Mouse (Mus musculus) forebrain, embryonic 11.5 days (tissue): ENCODE results near the gene Tmem14c. TPM values are rescaled to one million over a fixed set of nuclear protein-coding genes. Genes with fewer than 3 reads are reported as not detected.

Experiments used
- ATAC-seq: fragments of 200-750 bp; cut with Nextera tagmentation; replicated peaks from 2 replicates; pipeline ENCODE4 v1.8.0; 2017; ENCODE audit warnings: moderate TSS enrichment; ENCODE audit not compliant: low FRiP score
- DNase-seq: peaks from one replicate; pipeline ENCODE4 v3.0.0-alpha.2; 2017; ENCODE audit warnings: low spot score
- H3K27ac ChIP-seq: fragments of 300-500 bp; sonication (generic); 2 replicates; pipeline ENCODE4 v1.5.1; 2014; ENCODE audit warnings: low read depth, low read length
- H3K27me3 ChIP-seq: fragments of 300-500 bp; sonication (generic); 2 replicates; pipeline ENCODE4 v1.6.1; 2014; ENCODE audit warnings: mild to moderate bottlenecking, low read length, mixed read lengths; ENCODE audit not compliant: control insufficient read depth, insufficient read depth
- H3K36me3 ChIP-seq: fragments of 300-500 bp; sonication (generic); 2 replicates; pipeline ENCODE4 v1.6.1; 2014; ENCODE audit warnings: mild to moderate bottlenecking, low read length, moderate library complexity, mixed read lengths; ENCODE audit not compliant: control insufficient read depth, insufficient read depth
- H3K4me1 ChIP-seq: fragments of 300-500 bp; sonication (generic); replicated peaks from 2 replicates; pipeline ENCODE4 v1.6.1; 2014; ENCODE audit warnings: low read length, mixed read lengths; ENCODE audit not compliant: control insufficient read depth, insufficient read depth
- H3K4me2 ChIP-seq: fragments of 300-500 bp; sonication (generic); 2 replicates; pipeline ENCODE4 v1.6.1; 2014; ENCODE audit warnings: low read depth, mild to moderate bottlenecking, low read length, moderate library complexity, mixed read lengths; ENCODE audit not compliant: severe bottlenecking
- H3K4me3 ChIP-seq: fragments of 300-500 bp; sonication (generic); 2 replicates; pipeline ENCODE4 v1.5.1; 2014; ENCODE audit warnings: low read depth, low read length
- H3K9ac ChIP-seq: fragments of 300-500 bp; sonication (generic); 2 replicates; pipeline ENCODE4 v1.6.1; 2014; ENCODE audit warnings: low read length
- H3K9me3 ChIP-seq: fragments of 300-500 bp; sonication (generic); 2 replicates; pipeline ENCODE4 v1.6.1; 2016; ENCODE audit warnings: low read length, mixed read lengths; ENCODE audit not compliant: control insufficient read depth
- WGBS: fragments of 180-500 bp; shearing (Covaris S2); extraction: QIAGEN DNeasy Blood & Tissue Kit; methylation state at CpG from one replicate; pipeline ENCODE4 v1.1.7; 2014; 5-methylcytosine and 5-hydroxymethylcytosine counted together
- polyA plus RNA-seq: library from polyadenylated mRNA; unstranded; fragments of >200 nt; fragmentation: Nextera tagmentation; extraction: Ambion mirVana; gene quantifications from 2 replicates; pipeline ENCODE4 v1.2.1, GENCODE M21; 2014

Tmem14c gene
- polyA plus RNA-seq, 1 experiment from 2014 or later = 168 TPM

DNA sequence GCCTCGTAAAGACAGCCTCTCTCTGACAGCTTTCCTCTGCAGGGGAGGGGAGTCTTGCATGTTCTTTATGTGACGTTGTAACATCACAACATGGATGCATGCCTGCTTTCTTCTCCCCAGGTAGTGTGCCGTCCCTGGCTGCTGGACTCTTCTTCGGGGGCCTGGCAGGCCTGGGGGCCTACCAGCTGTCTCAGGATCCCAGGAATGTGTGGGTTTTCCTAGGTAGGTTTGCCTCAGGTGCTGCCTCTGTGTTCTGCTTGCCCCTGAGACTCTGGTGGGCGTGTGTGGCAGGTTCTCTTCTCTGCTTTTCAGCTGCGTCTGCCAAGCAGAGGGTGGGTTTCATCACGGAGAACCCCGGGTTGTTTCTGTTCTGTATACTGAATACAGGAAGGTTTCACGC is 2.1 kb downstream of the Tmem14c start:
- no peak for DNase-seq
- Histone ChIP-seq H3K9me3 (no peaks in the 10 kb centered on the region), H3K27ac (no peak overlapping the region), H3K4me1 (peaks cover 5% of the 10 kb centered on the region; the same call in 1 of the 2 replicates), H3K36me3 (no peaks in the 10 kb centered on the region; the same call in 1 of the 2 replicates), H3K27me3 (no peaks in the 10 kb centered on the region), H3K4me2 (no peak overlapping the region), H3K4me3 (no peak overlapping the region), H3K9ac (no peak overlapping the region)
- ATAC-seq = no peak
- 95% methylated on average over 9 of the region's 9 CpGs for WGBS

DNA sequence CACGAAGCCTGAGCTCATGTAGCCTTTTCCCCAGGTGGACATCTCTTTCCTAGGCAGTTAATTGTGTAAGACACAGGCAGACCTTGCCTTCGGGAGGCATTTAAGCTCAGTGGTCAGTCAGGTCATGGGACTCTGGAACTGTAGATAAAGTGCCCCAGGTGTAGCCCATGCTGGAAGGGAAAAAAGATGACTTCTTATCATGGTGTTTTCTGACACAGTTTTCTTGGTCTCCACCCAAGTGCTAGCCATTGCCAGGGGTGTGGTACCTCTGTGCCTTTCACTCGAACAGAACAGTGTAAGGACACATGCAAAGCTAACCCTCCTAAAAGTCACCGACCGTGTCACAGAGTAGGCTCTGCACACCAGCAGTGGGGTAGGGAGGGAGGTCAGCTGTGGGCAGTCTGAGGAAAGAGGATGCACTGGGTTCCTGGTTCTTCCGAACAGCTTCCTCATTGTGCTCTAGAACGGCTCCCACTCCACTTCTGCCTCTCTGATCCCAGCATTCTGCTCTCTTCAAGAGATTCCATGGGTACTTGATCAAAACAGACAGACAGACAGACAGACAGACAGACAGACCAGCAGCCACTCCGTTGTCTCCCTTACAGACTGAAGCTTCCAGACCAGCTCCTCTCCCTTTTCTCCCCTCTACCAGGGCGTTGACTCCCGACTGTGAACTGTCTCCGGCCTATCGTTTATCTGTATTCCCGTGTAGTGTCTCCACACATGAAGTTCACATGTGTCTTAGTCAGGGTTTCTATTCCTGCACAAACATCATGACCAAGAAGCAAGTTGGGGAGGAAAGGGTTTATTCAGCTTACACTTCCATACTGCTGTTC is 2.9 kb downstream of the Tmem14c start:
- no peaks in the 10 kb centered on the region; the same call in 1 of the 2 replicates for H3K36me3 ChIP-seq
- H3K27me3 ChIP-seq = no peaks in the 10 kb centered on the region
- H3K4me1 ChIP-seq = peaks cover 5% of the 10 kb centered on the region; the same call in 1 of the 2 replicates
- H3K4me3 ChIP-seq = no peak overlapping the region
- no peak for ATAC-seq
- DNase-seq = no peak
- no peak overlapping the region for H3K27ac ChIP-seq
- no peak overlapping the region for H3K9ac ChIP-seq
- 94% methylated on average over 13 of the region's 13 CpGs for WGBS
- no peak overlapping the region for H3K4me2 ChIP-seq
- no peaks in the 10 kb centered on the region for H3K9me3 ChIP-seq

DNA sequence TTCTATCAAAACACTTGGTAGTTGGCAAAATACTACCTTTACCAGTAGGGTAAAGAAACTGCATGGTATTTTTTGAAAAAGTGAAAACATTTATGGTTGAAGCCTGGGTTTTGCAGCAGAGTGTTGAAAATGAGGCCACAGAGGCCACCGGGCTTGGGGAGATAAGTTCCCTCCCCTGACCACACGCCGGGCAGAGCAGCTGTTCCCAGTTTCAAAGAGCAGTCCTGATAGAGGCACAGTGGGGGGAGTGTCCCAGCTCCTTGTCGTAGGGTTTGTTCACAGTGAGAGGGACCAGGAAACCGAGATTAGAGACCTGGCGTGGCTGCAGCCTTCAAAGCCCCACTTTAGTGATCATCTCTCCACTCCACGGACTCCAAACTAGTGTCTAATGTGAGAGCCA is 4.4 kb downstream of the Tmem14c start:
- WGBS = 78% methylated on average over 7 of the region's 7 CpGs
- no peaks in the 10 kb centered on the region; the same call in 1 of the 2 replicates for H3K36me3 ChIP-seq
- no peaks in the 10 kb centered on the region for H3K9me3 ChIP-seq
- no peak overlapping the region for H3K27ac ChIP-seq
- ATAC-seq = no peak
- DNase-seq = no peak
- H3K4me1 ChIP-seq = peaks cover 5% of the 10 kb centered on the region; the same call in 1 of the 2 replicates
- no peak overlapping the region for H3K9ac ChIP-seq
- H3K4me3 ChIP-seq = no peak overlapping the region
- no peaks in the 10 kb centered on the region for H3K27me3 ChIP-seq
- no peak overlapping the region for H3K4me2 ChIP-seq

DNA sequence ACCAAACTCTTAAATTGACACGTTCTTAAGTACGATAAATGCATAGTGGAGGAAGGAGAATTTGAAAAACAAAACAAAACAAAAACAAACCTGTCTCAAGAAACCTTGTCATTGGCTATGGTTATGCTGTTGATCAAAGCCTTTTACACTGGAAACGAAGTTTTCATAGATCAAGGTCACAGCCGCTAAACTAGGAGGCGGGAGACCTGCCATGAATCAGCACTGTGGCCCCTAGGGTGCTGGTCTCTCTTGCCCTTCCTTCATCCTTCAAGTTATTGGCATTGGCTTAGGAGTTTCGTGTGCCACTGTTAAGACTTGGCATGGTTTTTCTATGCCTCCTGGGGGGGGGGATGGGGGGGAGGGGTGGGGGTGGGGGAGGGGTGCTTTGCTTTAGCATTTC is 5.5 kb downstream of the Tmem14c start:
- Histone ChIP-seq H3K27me3 (no peaks in the 10 kb centered on the region), H3K9ac (no peak overlapping the region), H3K4me1 (peaks cover 5% of the 10 kb centered on the region; the same call in 1 of the 2 replicates), H3K4me2 (no peak overlapping the region), H3K36me3 (no peaks in the 10 kb centered on the region; the same call in 1 of the 2 replicates), H3K27ac (no peak overlapping the region), H3K9me3 (no peaks in the 10 kb centered on the region), H3K4me3 (no peak overlapping the region)
- no peak for ATAC-seq
- WGBS = 92% methylated on average over 6 of the region's 6 CpGs
- no peak for DNase-seq

DNA sequence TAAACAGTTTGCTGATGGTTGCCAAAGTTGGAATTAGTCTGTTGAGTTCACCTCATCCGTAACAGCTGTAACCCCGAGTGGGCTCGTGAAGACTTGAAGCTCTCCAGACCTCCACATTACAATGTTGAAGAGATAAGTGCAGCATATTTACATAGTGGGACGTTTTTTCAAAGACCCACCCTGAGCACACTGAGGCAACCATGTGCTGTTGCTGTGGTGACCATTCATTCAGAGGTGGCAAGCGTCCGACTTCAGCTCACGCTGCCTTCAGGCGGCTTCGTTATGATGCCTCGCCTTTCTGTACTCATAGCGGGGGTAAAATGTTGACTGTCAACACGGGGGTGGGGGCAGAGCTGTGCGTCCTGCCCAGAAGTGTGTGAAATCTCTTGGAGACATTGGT is 6.0 kb downstream of the Tmem14c start:
- Histone ChIP-seq H3K27me3 (no peaks in the 10 kb centered on the region), H3K27ac (no peak overlapping the region), H3K4me2 (no peak overlapping the region), H3K4me1 (peaks cover 2% of the 10 kb centered on the region; the same call in 1 of the 2 replicates), H3K9me3 (no peaks in the 10 kb centered on the region), H3K4me3 (no peak overlapping the region), H3K36me3 (no peaks in the 10 kb centered on the region; the same call in 1 of the 2 replicates), H3K9ac (no peak overlapping the region)
- DNase-seq (no peak), ATAC-seq (no peak)
- 89% methylated on average over 13 of the region's 13 CpGs for WGBS

DNA sequence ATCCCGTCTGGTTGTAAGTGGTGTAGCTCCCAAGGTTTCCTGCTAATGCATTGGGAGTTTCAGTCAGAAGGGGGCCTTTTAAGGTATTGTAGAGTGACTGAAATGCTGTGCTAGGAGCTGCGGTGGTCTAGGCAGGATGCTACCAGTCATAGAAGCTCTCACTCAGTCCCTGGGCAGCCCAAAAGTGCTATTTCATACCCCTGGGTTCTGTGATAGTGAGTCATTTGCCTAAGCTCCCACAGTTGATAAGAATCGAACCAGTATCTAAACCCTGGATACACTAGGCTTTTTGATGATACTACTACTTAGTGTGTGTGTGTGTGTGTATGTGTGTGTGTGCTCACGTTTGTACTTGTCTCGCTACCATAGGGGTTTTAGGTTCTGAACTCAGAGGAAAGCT is 14.0 kb downstream of the Tmem14c start:
- H3K4me2 ChIP-seq = no peak overlapping the region
- no peak overlapping the region for H3K9ac ChIP-seq
- H3K36me3 ChIP-seq = no peaks in the 10 kb centered on the region
- ATAC-seq (no peak), DNase-seq (no peak)
- H3K9me3 ChIP-seq = no peaks in the 10 kb centered on the region
- H3K27me3 ChIP-seq = no peaks in the 10 kb centered on the region
- WGBS = 85% methylated on average over 5 of the region's 5 CpGs
- no peak overlapping the region for H3K27ac ChIP-seq
- H3K4me1 ChIP-seq = no peaks in the 10 kb centered on the region
- H3K4me3 ChIP-seq = no peak overlapping the region

DNA sequence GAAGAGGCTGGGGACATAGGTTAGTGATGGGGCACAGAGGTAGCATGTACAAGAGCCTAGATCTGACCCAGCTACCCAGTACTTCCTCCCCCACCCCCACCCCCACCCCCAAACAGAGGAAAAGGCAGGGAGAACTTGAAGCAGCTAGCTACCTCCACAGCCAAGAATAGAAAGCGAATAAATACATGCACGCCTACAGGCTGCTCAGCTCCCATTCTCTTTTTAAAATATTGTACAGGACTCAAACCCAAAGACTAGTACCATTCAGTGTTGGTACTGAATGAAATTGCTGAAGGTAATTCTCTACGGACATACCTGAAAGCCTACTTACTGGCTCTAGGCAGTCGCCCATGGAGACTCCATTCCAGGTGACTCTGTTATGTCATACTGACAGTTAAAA is 26.4 kb downstream of the Tmem14c start:
- H3K36me3 ChIP-seq = no peaks in the 10 kb centered on the region
- no peaks in the 10 kb centered on the region; the same call in 1 of the 2 replicates for H3K27me3 ChIP-seq
- no peak overlapping the region for H3K9ac ChIP-seq
- no peak overlapping the region for H3K27ac ChIP-seq
- ATAC-seq (no peak), DNase-seq (no peak)
- H3K4me1 ChIP-seq = no peaks in the 10 kb centered on the region
- 97% methylated on average over 4 of the region's 4 CpGs for WGBS
- H3K4me2 ChIP-seq = no peak overlapping the region
- H3K9me3 ChIP-seq = no peaks in the 10 kb centered on the region
- no peak overlapping the region for H3K4me3 ChIP-seq

DNA sequence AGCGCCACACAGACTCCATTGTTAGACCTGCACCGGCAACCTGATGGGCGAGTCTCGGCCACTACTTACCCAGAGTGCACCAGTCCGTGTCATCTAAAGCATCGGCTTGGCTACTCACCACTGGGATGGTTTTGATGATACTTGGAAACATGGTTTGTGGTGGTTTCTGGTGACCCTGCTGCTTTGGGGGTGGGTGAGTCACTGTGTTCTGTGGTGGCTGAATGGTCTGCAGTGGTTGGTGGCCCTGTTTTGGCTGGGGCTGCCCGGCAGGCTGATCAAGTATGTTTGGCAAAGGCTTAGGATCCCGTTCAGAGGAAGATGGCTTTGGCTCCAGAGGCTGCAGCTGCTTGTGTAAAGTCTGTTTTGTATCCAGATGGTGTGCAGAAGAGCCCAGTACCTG is 29.8 kb downstream of the Tmem14c start:
- DNase-seq (no peak), ATAC-seq (no peak)
- no peaks in the 10 kb centered on the region for H3K9me3 ChIP-seq
- H3K27ac ChIP-seq = no peak overlapping the region
- peaks cover 12% of the 10 kb centered on the region for H3K27me3 ChIP-seq
- H3K4me2 ChIP-seq = no peak overlapping the region
- no peaks in the 10 kb centered on the region for H3K4me1 ChIP-seq
- H3K4me3 ChIP-seq = no peak overlapping the region
- no peaks in the 10 kb centered on the region for H3K36me3 ChIP-seq
- H3K9ac ChIP-seq = no peak overlapping the region
- WGBS = 93% methylated on average over 8 of the region's 8 CpGs

DNA sequence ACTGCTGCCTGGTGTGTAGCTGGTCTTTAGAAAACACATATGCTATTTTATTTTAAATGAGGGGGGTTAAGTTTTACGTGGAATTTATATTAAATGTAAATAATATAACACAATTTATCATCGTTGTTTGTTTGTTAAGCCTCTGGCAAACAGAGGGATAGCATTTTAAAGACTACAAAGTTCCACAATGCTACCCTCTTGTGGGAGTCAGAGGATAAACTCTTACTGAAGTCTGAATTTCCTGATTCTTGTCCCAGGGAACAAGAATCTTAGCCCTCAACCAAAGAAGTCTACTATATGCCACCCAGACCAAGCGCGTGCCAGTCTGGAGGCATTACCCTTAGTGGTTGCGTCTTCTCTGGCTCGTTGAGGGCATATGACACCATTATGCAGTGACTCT is 31.2 kb downstream of the Tmem14c start:
- Histone ChIP-seq H3K4me3 (no peak overlapping the region), H3K4me1 (0 out of 2 replicates have a peak, but pooled peaks cover 2% of the 10 kb centered on the region), H3K9ac (no peak overlapping the region), H3K4me2 (no peak overlapping the region), H3K9me3 (no peaks in the 10 kb centered on the region), H3K27ac (no peak overlapping the region), H3K27me3 (peaks cover 12% of the 10 kb centered on the region), H3K36me3 (no peaks in the 10 kb centered on the region)
- no peak for ATAC-seq
- 89% methylated on average over 6 of the region's 6 CpGs for WGBS
- DNase-seq = no peak
